Mouse (Mus musculus) E14TG2a.4 (cell line): ENCODE results near the gene Dgkg.

Experiments used
- CTCF ChIP-seq: conservative IDR thresholded peaks from 2 replicates; pipeline ENCODE4 v1.5.1; 2014; ENCODE audit warnings: low read length
- NANOG ChIP-seq: IDR thresholded peaks from 2 replicates; pipeline ENCODE4 v1.6.1; 2014; ENCODE audit warnings: borderline replicate concordance, low read length, mixed read lengths

GRCm38 (mm10) chr16:22526386-22526785, 130.6 kb downstream of the Dgkg start:
- TF ChIP-seq CTCF (no peak), NANOG (no peak)
